Mouse (Mus musculus): ENCODE results near the gene Exoc8. TPM values are rescaled to one million over a fixed set of nuclear protein-coding genes. Genes with fewer than 3 reads are reported as not detected.

Exoc8 gene
- polyA plus RNA-seq (2014; fragmentation: Nextera tagmentation; extraction: Ambion mirVana): 9.1 and 9.7 TPM in 2 replicates

GRCm38 (mm10) chr8:124897386-124898250 is at the start of gene Exoc8, which contains the start of gene Sprtn:
Gene Exoc8, minus strand, starts transcription at chr8:124897705.
Gene Sprtn, plus strand, starts transcription at chr8:124897886.
- no peaks in the 10 kb centered on the region for H3K9me3 ChIP-seq (ENCODE audit: control insufficient read depth, low read length)
- DNase-seq (ENCODE audit: low spot score) (peak; percentile 96), ATAC-seq (replicated peaks; ENCODE audit: low FRiP score) (peak; percentile 91)
- under 1% methylated on average over 114 of the region's 114 CpGs for WGBS
- H3K36me3 ChIP-seq (ENCODE audit: control insufficient read depth, insufficient read depth, low read length): peaks cover 40% of the 10 kb centered on the region
- peak within 1 kb of the TSS; percentile 96 for H3K4me2 ChIP-seq
- peak within 1 kb of the TSS; percentile 79 for H3K9ac ChIP-seq (ENCODE audit: low read depth, low read length)
- peak within 1 kb of the TSS; percentile 98 for H3K4me3 ChIP-seq (ENCODE audit: low read depth, low read length)
- peak within 1 kb of the TSS; percentile 75 for H3K27ac ChIP-seq (ENCODE audit: low read depth, low read length)
- no peaks in the 10 kb centered on the region for H3K27me3 ChIP-seq (replicated peaks; ENCODE audit: control insufficient read depth, insufficient read depth, low read length)
- peaks cover 15% of the 10 kb centered on the region for H3K4me1 ChIP-seq (replicated peaks; ENCODE audit: control insufficient read depth, insufficient read depth, low read length)

GRCm38 (mm10) chr8:124944406-124944805 is 46.9 kb upstream of the Exoc8 start:
- Histone ChIP-seq H3K36me3 (ENCODE audit: control insufficient read depth, insufficient read depth, low read length) (peaks cover 2% of the 10 kb centered on the region; the same call in 1 of the 2 replicates), H3K27ac (ENCODE audit: low read depth, low read length) (no peak overlapping the region), H3K4me3 (ENCODE audit: low read depth, low read length) (no peak overlapping the region), H3K9ac (ENCODE audit: low read depth, low read length) (no peak overlapping the region), H3K4me2 (no peak overlapping the region), H3K4me1 (replicated peaks; ENCODE audit: control insufficient read depth, insufficient read depth, low read length) (peaks cover 11% of the 10 kb centered on the region), H3K27me3 (replicated peaks; ENCODE audit: control insufficient read depth, insufficient read depth, low read length) (0 out of 2 replicates have a peak, but pooled peaks cover 3% of the 10 kb centered on the region), H3K9me3 (ENCODE audit: control insufficient read depth, low read length) (no peaks in the 10 kb centered on the region)
- no peak for DNase-seq (ENCODE audit: low spot score)
- WGBS: 70% methylated on average over 7 of the region's 7 CpGs
- no peak for ATAC-seq (replicated peaks; ENCODE audit: low FRiP score)

DNA sequence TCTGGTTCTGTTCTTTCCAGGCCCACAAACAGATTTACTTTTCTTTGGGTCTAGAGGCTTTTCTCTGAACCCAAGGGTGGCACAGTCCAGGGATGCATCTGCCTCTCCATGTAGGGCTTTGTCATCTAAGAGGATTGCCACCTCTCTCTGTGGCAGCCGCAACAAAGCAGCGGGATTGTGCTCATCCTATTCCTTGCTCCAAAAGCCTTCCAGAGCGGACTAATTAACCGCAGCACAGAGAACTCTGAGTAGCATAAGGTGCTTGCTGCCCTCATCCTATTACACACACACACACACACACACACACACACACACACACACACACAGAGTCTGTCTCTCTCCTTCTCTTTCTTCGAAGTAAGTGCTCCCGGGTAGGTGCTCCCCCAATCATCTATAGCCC is 46.3 kb upstream of the Exoc8 start:
- H3K27me3 ChIP-seq (replicated peaks; ENCODE audit: control insufficient read depth, insufficient read depth, low read length): 0 out of 2 replicates have a peak, but pooled peaks cover 3% of the 10 kb centered on the region
- DNase-seq (ENCODE audit: low spot score) (no peak), ATAC-seq (replicated peaks; ENCODE audit: low FRiP score) (no peak)
- H3K4me3 ChIP-seq (ENCODE audit: low read depth, low read length): no peak overlapping the region
- H3K9me3 ChIP-seq (ENCODE audit: control insufficient read depth, low read length): no peaks in the 10 kb centered on the region
- H3K9ac ChIP-seq (ENCODE audit: low read depth, low read length): no peak overlapping the region
- peaks cover 5% of the 10 kb centered on the region; the same call in 1 of the 2 replicates for H3K36me3 ChIP-seq (ENCODE audit: control insufficient read depth, insufficient read depth, low read length)
- peaks cover 11% of the 10 kb centered on the region for H3K4me1 ChIP-seq (replicated peaks; ENCODE audit: control insufficient read depth, insufficient read depth, low read length)
- WGBS: 91% methylated on average over 6 of the region's 6 CpGs
- H3K27ac ChIP-seq (ENCODE audit: low read depth, low read length): no peak overlapping the region
- H3K4me2 ChIP-seq: no peak overlapping the region

GRCm38 (mm10) chr8:124937293-124937692 is 39.8 kb upstream of the Exoc8 start:
- DNase-seq (ENCODE audit: low spot score) (no peak), ATAC-seq (replicated peaks; ENCODE audit: low FRiP score) (no peak)
- H3K9ac ChIP-seq (ENCODE audit: low read depth, low read length): no peak overlapping the region
- no peaks in the 10 kb centered on the region for H3K9me3 ChIP-seq (ENCODE audit: control insufficient read depth, low read length)
- WGBS: 80% methylated on average over 4 of the region's 4 CpGs
- no peaks in the 10 kb centered on the region for H3K27me3 ChIP-seq (replicated peaks; ENCODE audit: control insufficient read depth, insufficient read depth, low read length)
- no peaks in the 10 kb centered on the region for H3K4me1 ChIP-seq (replicated peaks; ENCODE audit: control insufficient read depth, insufficient read depth, low read length)
- H3K4me3 ChIP-seq (ENCODE audit: low read depth, low read length): no peak overlapping the region
- no peak overlapping the region for H3K27ac ChIP-seq (ENCODE audit: low read depth, low read length)
- H3K4me2 ChIP-seq: no peak overlapping the region
- peaks cover 5% of the 10 kb centered on the region; the same call in 1 of the 2 replicates for H3K36me3 ChIP-seq (ENCODE audit: control insufficient read depth, insufficient read depth, low read length)

GRCm38 (mm10) chr8:124936699-124937098 is 39.2 kb upstream of the Exoc8 start:
- WGBS: 91% methylated on average over 10 of the region's 10 CpGs
- Histone ChIP-seq H3K27ac (ENCODE audit: low read depth, low read length) (no peak overlapping the region), H3K36me3 (ENCODE audit: control insufficient read depth, insufficient read depth, low read length) (peaks cover 5% of the 10 kb centered on the region; the same call in 1 of the 2 replicates), H3K4me1 (replicated peaks; ENCODE audit: control insufficient read depth, insufficient read depth, low read length) (no peaks in the 10 kb centered on the region), H3K9ac (ENCODE audit: low read depth, low read length) (no peak overlapping the region), H3K4me2 (no peak overlapping the region), H3K9me3 (ENCODE audit: control insufficient read depth, low read length) (no peaks in the 10 kb centered on the region), H3K4me3 (ENCODE audit: low read depth, low read length) (no peak overlapping the region), H3K27me3 (replicated peaks; ENCODE audit: control insufficient read depth, insufficient read depth, low read length) (no peaks in the 10 kb centered on the region)
- ATAC-seq (replicated peaks; ENCODE audit: low FRiP score) (no peak), DNase-seq (ENCODE audit: low spot score) (no peak)

GRCm38 (mm10) chr8:124935116-124935515 is 37.6 kb upstream of the Exoc8 start:
- no peak overlapping the region for H3K4me3 ChIP-seq (ENCODE audit: low read depth, low read length)
- no peaks in the 10 kb centered on the region; the same call in 1 of the 2 replicates for H3K4me1 ChIP-seq (replicated peaks; ENCODE audit: control insufficient read depth, insufficient read depth, low read length)
- H3K36me3 ChIP-seq (ENCODE audit: control insufficient read depth, insufficient read depth, low read length): peaks cover 5% of the 10 kb centered on the region; the same call in 1 of the 2 replicates
- no peaks in the 10 kb centered on the region for H3K27me3 ChIP-seq (replicated peaks; ENCODE audit: control insufficient read depth, insufficient read depth, low read length)
- no peak overlapping the region for H3K27ac ChIP-seq (ENCODE audit: low read depth, low read length)
- H3K4me2 ChIP-seq: no peak overlapping the region
- 76% methylated on average over 5 of the region's 5 CpGs for WGBS
- no peaks in the 10 kb centered on the region for H3K9me3 ChIP-seq (ENCODE audit: control insufficient read depth, low read length)
- no peak overlapping the region for H3K9ac ChIP-seq (ENCODE audit: low read depth, low read length)
- no peak for DNase-seq (ENCODE audit: low spot score)
- no peak for ATAC-seq (replicated peaks; ENCODE audit: low FRiP score)

DNA sequence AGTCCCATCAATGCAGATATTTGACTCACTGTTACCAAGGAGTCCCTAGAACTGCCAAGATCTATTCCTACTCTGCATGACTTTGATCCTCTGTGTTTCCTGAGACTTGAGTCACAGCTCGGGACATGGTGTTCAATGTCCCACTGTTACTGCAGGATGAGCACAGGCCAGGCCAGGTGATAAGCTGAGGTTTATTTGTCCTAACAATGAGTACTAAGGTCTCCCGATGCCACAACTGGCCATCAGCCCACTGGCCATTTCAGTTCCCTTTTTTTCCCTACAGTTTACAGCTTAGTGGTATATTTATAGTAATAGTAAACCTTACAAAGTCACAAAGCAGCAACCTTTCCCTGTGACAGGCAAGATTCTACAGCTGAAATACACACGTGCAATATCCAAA is 34.9 kb upstream of the Exoc8 start:
- DNase-seq (ENCODE audit: low spot score) (no peak), ATAC-seq (replicated peaks; ENCODE audit: low FRiP score) (no peak)
- H3K27ac ChIP-seq (ENCODE audit: low read depth, low read length): no peak overlapping the region
- no peak overlapping the region for H3K4me3 ChIP-seq (ENCODE audit: low read depth, low read length)
- H3K4me2 ChIP-seq: no peak overlapping the region
- no peak overlapping the region for H3K9ac ChIP-seq (ENCODE audit: low read depth, low read length)
- peaks cover 5% of the 10 kb centered on the region; the same call in 1 of the 2 replicates for H3K4me1 ChIP-seq (replicated peaks; ENCODE audit: control insufficient read depth, insufficient read depth, low read length)
- H3K9me3 ChIP-seq (ENCODE audit: control insufficient read depth, low read length): no peaks in the 10 kb centered on the region
- H3K27me3 ChIP-seq (replicated peaks; ENCODE audit: control insufficient read depth, insufficient read depth, low read length): no peaks in the 10 kb centered on the region
- peaks cover 1% of the 10 kb centered on the region; the same call in 1 of the 2 replicates for H3K36me3 ChIP-seq (ENCODE audit: control insufficient read depth, insufficient read depth, low read length)
- WGBS: 72% methylated on average over 3 of the region's 3 CpGs

DNA sequence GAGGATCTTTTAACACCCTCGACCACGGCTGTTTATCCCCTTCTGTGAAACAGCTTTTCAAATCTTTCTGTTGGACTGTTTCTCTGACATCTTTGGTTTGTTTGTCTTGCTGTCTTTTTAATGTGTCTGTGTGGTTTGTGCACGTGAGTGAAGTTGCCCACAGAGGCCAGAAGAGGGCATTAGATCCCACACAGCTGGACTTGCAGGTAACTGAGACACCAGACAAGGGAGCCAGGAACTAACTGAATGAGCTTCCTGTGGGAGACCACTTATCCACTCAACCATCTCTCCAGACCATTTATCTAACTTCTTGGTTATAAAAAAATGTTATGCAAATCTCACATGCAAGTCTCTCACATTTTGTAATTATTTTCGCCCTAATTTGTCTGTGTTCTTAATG is 33.1 kb upstream of the Exoc8 start:
- H3K27me3 ChIP-seq (replicated peaks; ENCODE audit: control insufficient read depth, insufficient read depth, low read length): no peaks in the 10 kb centered on the region
- H3K36me3 ChIP-seq (ENCODE audit: control insufficient read depth, insufficient read depth, low read length): no peaks in the 10 kb centered on the region
- no peak overlapping the region for H3K27ac ChIP-seq (ENCODE audit: low read depth, low read length)
- no peak overlapping the region for H3K4me3 ChIP-seq (ENCODE audit: low read depth, low read length)
- 89% methylated on average over 4 of the region's 4 CpGs for WGBS
- H3K9ac ChIP-seq (ENCODE audit: low read depth, low read length): no peak overlapping the region
- H3K9me3 ChIP-seq (ENCODE audit: control insufficient read depth, low read length): no peaks in the 10 kb centered on the region
- no peak for ATAC-seq (replicated peaks; ENCODE audit: low FRiP score)
- peaks cover 18% of the 10 kb centered on the region for H3K4me1 ChIP-seq (replicated peaks; ENCODE audit: control insufficient read depth, insufficient read depth, low read length)
- no peak for DNase-seq (ENCODE audit: low spot score)
- H3K4me2 ChIP-seq: no peak overlapping the region
